Mouse (Mus musculus) MEL (cell line): ENCODE data around the gene Atl2. TPM values are rescaled to one million over a fixed set of nuclear protein-coding genes. Genes with fewer than 3 reads are reported as not detected.

ENCODE experiments used
- DNase-seq: peaks from one replicate; pipeline ENCODE4 v3.0.0; 2011; ENCODE audit warnings: low read depth, low spot score
- H3K27ac ChIP-seq: 2 replicates; pipeline ENCODE4 v1.5.1; 2012; ENCODE audit warnings: low read depth, mild to moderate bottlenecking, control low read depth, low read length, moderate library complexity; ENCODE audit not compliant: control insufficient read depth
- H3K27me3 ChIP-seq, 2 experiments: fragments of 150-350 bp in 1 of 2; sonication (generic) in 1 of 2; 2 replicates each; pipeline ENCODE4 v1.6.1; 2012; ENCODE audit warnings: low read length in 2 of 2, mild to moderate bottlenecking in 2 of 2, improper control_type of control experiment in 1 of 2, moderate library complexity in 1 of 2; ENCODE audit not compliant: insufficient read depth in 2 of 2, control insufficient read depth in 1 of 2
- H3K36me3 ChIP-seq, 2 experiments: 2 replicates each; pipeline ENCODE4 v1.6.1; 2012 to 2014; ENCODE audit warnings: low read length in 2 of 2, improper control_type of control experiment in 1 of 2, inconsistent platforms in 1 of 2, mild to moderate bottlenecking in 1 of 2; ENCODE audit not compliant: insufficient read depth in 2 of 2, control insufficient read depth in 1 of 2
- H3K4me1 ChIP-seq, 2 experiments: fragments of 150-350 bp in 1 of 2; sonication (generic) in 1 of 2; 2 replicates each; pipeline ENCODE4 v1.6.1; 2012; ENCODE audit warnings: low read length in 2 of 2, improper control_type of control experiment in 1 of 2, mild to moderate bottlenecking in 1 of 2; ENCODE audit not compliant: insufficient read depth in 2 of 2, control insufficient read depth in 1 of 2
- H3K4me3 ChIP-seq, 2 experiments: fragments of 150-350 bp in 1 of 2; sonication (generic) in 1 of 2; 2 replicates each; pipeline ENCODE4 v1.5.1; 2012; ENCODE audit warnings: low read depth in 2 of 2, low read length in 2 of 2, mild to moderate bottlenecking in 2 of 2, moderate library complexity in 2 of 2, control low read depth in 1 of 2, improper control_type of control experiment in 1 of 2; ENCODE audit not compliant: control insufficient read depth in 1 of 2, insufficient read depth in 1 of 2
- H3K79me2 ChIP-seq: 2 replicates; pipeline ENCODE4 v1.6.1; 2012; ENCODE audit warnings: mild to moderate bottlenecking, low read length, moderate library complexity; ENCODE audit not compliant: control insufficient read depth, poor library complexity, insufficient read depth
- H3K9ac ChIP-seq: 2 replicates; pipeline ENCODE4 v1.6.1; 2012; ENCODE audit warnings: low read depth, mild to moderate bottlenecking, control low read depth, low read length, moderate library complexity; ENCODE audit not compliant: control insufficient read depth, poor library complexity, severe bottlenecking
- H3K9me3 ChIP-seq: fragments of 150-350 bp; sonication (generic); replicated peaks from 2 replicates; pipeline ENCODE4 v1.6.1; 2012; ENCODE audit warnings: mild to moderate bottlenecking, low read length, improper control_type of control experiment, moderate library complexity; ENCODE audit not compliant: insufficient read depth
- BHLHE40 ChIP-seq: IDR thresholded peaks from 2 replicates; pipeline ENCODE4 v1.6.1; 2012; ENCODE audit warnings: low read depth, mild to moderate bottlenecking, inconsistent platforms, low read length, improper control_type of control experiment, borderline replicate concordance
- CHD1 ChIP-seq: IDR thresholded peaks from 2 replicates; pipeline ENCODE4 v1.6.1; 2012; ENCODE audit warnings: low read depth, mild to moderate bottlenecking, inconsistent platforms, low read length, improper control_type of control experiment
- CHD2 ChIP-seq: IDR thresholded peaks from 2 replicates; pipeline ENCODE4 v1.6.1; 2011; ENCODE audit warnings: low read length, improper control_type of control experiment
- CTCF ChIP-seq, 3 experiments: IDR thresholded peaks in 2 of 3; conservative IDR thresholded peaks in 1 of 3; 2 replicates each; pipeline ENCODE4 v1.5.1; 2011 to 2012; ENCODE audit warnings: low read length in 3 of 3, low read depth in 2 of 3, mild to moderate bottlenecking in 2 of 3, improper control_type of control experiment in 1 of 3, inconsistent platforms in 1 of 3, mixed read lengths in 1 of 3, moderate library complexity in 1 of 3; ENCODE audit not compliant: control insufficient read depth in 1 of 3, insufficient read depth in 1 of 3, poor library complexity in 1 of 3, severe bottlenecking in 1 of 3
- E2F4 ChIP-seq: IDR thresholded peaks from 2 replicates; pipeline ENCODE4 v1.6.1; 2011; ENCODE audit warnings: low read depth, low read length, improper control_type of control experiment, borderline replicate concordance
- EP300 ChIP-seq, 2 experiments: IDR thresholded peaks; 2 replicates each; pipeline ENCODE4 v1.6.1; 2011; ENCODE audit warnings: improper control_type of control experiment in 2 of 2, low read length in 2 of 2, low read depth in 1 of 2, mild to moderate bottlenecking in 1 of 2
- ETS1 ChIP-seq: IDR thresholded peaks from 2 replicates; pipeline ENCODE4 v1.6.1; 2012; ENCODE audit warnings: low read depth, mild to moderate bottlenecking, inconsistent platforms, low read length, improper control_type of control experiment, moderate library complexity
- GATA1 ChIP-seq: IDR thresholded peaks from 2 replicates; pipeline ENCODE4 v1.6.1; 2011; ENCODE audit warnings: low read depth, low read length, improper control_type of control experiment
- HCFC1 ChIP-seq: IDR thresholded peaks from 2 replicates; pipeline ENCODE4 v1.6.1; 2012; ENCODE audit warnings: low read depth, mild to moderate bottlenecking, inconsistent platforms, low read length, improper control_type of control experiment, moderate library complexity
- MAFK ChIP-seq: IDR thresholded peaks from 2 replicates; pipeline ENCODE4 v1.6.1; 2011; ENCODE audit warnings: low read depth, mild to moderate bottlenecking, low read length, improper control_type of control experiment, borderline replicate concordance
- MAX ChIP-seq: IDR thresholded peaks from 2 replicates; pipeline ENCODE4 v1.6.1; 2011; ENCODE audit warnings: low read length, improper control_type of control experiment
- MYB ChIP-seq: IDR thresholded peaks from 2 replicates; pipeline ENCODE4 v1.6.1; 2011; ENCODE audit warnings: mild to moderate bottlenecking, low read depth, low read length, improper control_type of control experiment
- NRF1 ChIP-seq: IDR thresholded peaks from 2 replicates; pipeline ENCODE4 v1.6.1; 2014; ENCODE audit warnings: low read depth, mild to moderate bottlenecking, inconsistent platforms, low read length, improper control_type of control experiment, moderate library complexity; ENCODE audit not compliant: poor library complexity, insufficient read depth, severe bottlenecking
- RAD21 ChIP-seq: IDR thresholded peaks from 2 replicates; pipeline ENCODE4 v1.6.1; 2011; ENCODE audit warnings: mild to moderate bottlenecking, low read depth, low read length, improper control_type of control experiment
- RCOR1 ChIP-seq: IDR thresholded peaks from 2 replicates; pipeline ENCODE4 v1.6.1; 2012; ENCODE audit warnings: low read depth, mild to moderate bottlenecking, inconsistent platforms, low read length, improper control_type of control experiment
- SIN3A ChIP-seq: IDR thresholded peaks from 2 replicates; pipeline ENCODE4 v1.6.1; 2012; ENCODE audit warnings: low read length, improper control_type of control experiment, inconsistent platforms
- TAL1 ChIP-seq: IDR thresholded peaks from 2 replicates; pipeline ENCODE4 v1.6.1; 2012; ENCODE audit warnings: mild to moderate bottlenecking, inconsistent platforms, low read length, moderate library complexity, mixed read lengths
- TBP ChIP-seq: IDR thresholded peaks from 2 replicates; pipeline ENCODE4 v1.8.0; 2011; ENCODE audit warnings: low read depth, low read length, improper control_type of control experiment
- TCF12 ChIP-seq: IDR thresholded peaks from 2 replicates; pipeline ENCODE4 v1.6.1; 2014; ENCODE audit warnings: low read depth, mild to moderate bottlenecking, inconsistent platforms, low read length, improper control_type of control experiment, moderate library complexity
- USF1 ChIP-seq: IDR thresholded peaks from 2 replicates; pipeline ENCODE4 v1.6.1; 2014; ENCODE audit warnings: low read depth, mild to moderate bottlenecking, inconsistent platforms, low read length, improper control_type of control experiment, moderate library complexity
- USF2 ChIP-seq, 2 experiments: IDR thresholded peaks; 2 replicates each; pipeline ENCODE4 v1.6.1; 2011 to 2012; ENCODE audit warnings: improper control_type of control experiment in 2 of 2, low read length in 2 of 2, borderline replicate concordance in 1 of 2, inconsistent platforms in 1 of 2, low read depth in 1 of 2, mild to moderate bottlenecking in 1 of 2; ENCODE audit not compliant: insufficient read depth in 1 of 2
- ZC3H11A ChIP-seq: IDR thresholded peaks from 2 replicates; pipeline ENCODE4 v1.6.1; 2012; ENCODE audit warnings: low read depth, mild to moderate bottlenecking, inconsistent platforms, low read length, improper control_type of control experiment
- ZKSCAN1 ChIP-seq: IDR thresholded peaks from 2 replicates; pipeline ENCODE4 v1.6.1; 2012; ENCODE audit warnings: low read depth, mild to moderate bottlenecking, inconsistent platforms, low read length, improper control_type of control experiment, moderate library complexity
- ZMIZ1 ChIP-seq: IDR thresholded peaks from 2 replicates; pipeline ENCODE4 v1.6.1; 2012; ENCODE audit warnings: low read depth, mild to moderate bottlenecking, inconsistent platforms, low read length, improper control_type of control experiment, moderate library complexity
- ZNF384 ChIP-seq: IDR thresholded peaks from 2 replicates; pipeline ENCODE4 v1.6.1; 2012; ENCODE audit warnings: low read depth, mild to moderate bottlenecking, inconsistent platforms, low read length, improper control_type of control experiment
- polyA plus RNA-seq, 2 experiments: library from polyadenylated mRNA; stranded (reverse) in 1 of 2; unstranded in 1 of 2; fragments of >175 nt in 1 of 2; fragments of >200 nt in 1 of 2; gene quantifications; 2 replicates each; pipeline versions ENCODE4 v1.2.1 to v1.2.4; 2012; ENCODE audit warnings: low replicate concordance in 2 of 2, low read depth in 1 of 2; ENCODE audit not compliant: insufficient read length in 2 of 2, insufficient read depth in 1 of 2, missing spikeins in 1 of 2
- total RNA-seq: library from RNA; depleted of rRNA; stranded (reverse); fragments of 300-350 nt; gene quantifications from 2 replicates; pipeline ENCODE4 v1.2.3, GENCODE M21; 2012

Gene Atl2
- total and polyA plus RNA-seq, 3 experiments, result 29.5 to 118 (median 43.3) TPM

GRCm38 (mm10) chr17:79894054-79894453, 1.9 kb downstream of the Atl2 start:
- no peaks in the 10 kb centered on the region for H3K9me3 ChIP-seq
- DNase-seq, result peak; percentile 49
- H3K27me3 ChIP-seq, result no peaks in the 10 kb centered on the region
- H3K79me2 ChIP-seq, result peaks cover 65% of the 10 kb centered on the region
- peak overlapping the region; percentile 67 for H3K27ac ChIP-seq
- peaks cover 10 to 36% of the 10 kb centered on the region in 2 experiments for H3K4me1 ChIP-seq
- no peak for TF ChIP-seq NRF1
- 0 out of 2 replicates have a peak, but pooled peaks have one; percentile 44 for TF ChIP-seq TBP
- no peak for TF ChIP-seq ZNF384
- no peak for TF ChIP-seq TAL1
- TF ChIP-seq MYB, result no peak
- TF ChIP-seq RAD21, result no peak
- peak; percentile 41; the same call in 1 of the 2 replicates for TF ChIP-seq TCF12
- peak; percentile 65 for TF ChIP-seq ETS1
- TF ChIP-seq BHLHE40, result no peak; the same call in 1 of the 2 replicates
- TF ChIP-seq E2F4, result no peak
- peak; percentile 52; the same call in 1 of the 2 replicates for TF ChIP-seq RCOR1
- no peak for TF ChIP-seq CHD2
- TF ChIP-seq CHD1, result no peak
- TF ChIP-seq USF1, result no peak
- no peak for TF ChIP-seq USF2 (IDR thresholded peaks at IDR 0.05; ENCODE audit: borderline replicate concordance in 1 of 2, insufficient read depth in 1 of 2, low read depth in 1 of 2, low read length in 2 of 2)
- TF ChIP-seq MAX, result no peak
- TF ChIP-seq GATA1, result peak; percentile 72
- TF ChIP-seq MAFK, result no peak
- no peak for TF ChIP-seq HCFC1
- TF ChIP-seq ZC3H11A, result no peak
- TF ChIP-seq EP300 (IDR thresholded peaks at IDR 0.05; ENCODE audit: low read depth in 1 of 2, low read length in 2 of 2), result peak; percentile 52 to 71; a peak in 3 of 4 replicates
- peak; percentile 34; the same call in 1 of the 2 replicates for TF ChIP-seq SIN3A
- no peak for TF ChIP-seq CTCF (IDR thresholded peaks at IDR 0.05 in 2 of 3, conservative IDR thresholded peaks at IDR 0.05 in 1 of 3; ENCODE audit: control insufficient read depth in 1 of 3, insufficient read depth in 1 of 3, low read depth in 2 of 3, low read length in 3 of 3, poor library complexity in 1 of 3, severe bottlenecking in 1 of 3)
- no peak for TF ChIP-seq ZMIZ1
- no peak for TF ChIP-seq ZKSCAN1
- H3K4me3 ChIP-seq, result peak overlapping the region; percentile 51 to 92
- peak overlapping the region; percentile 92 for H3K9ac ChIP-seq
- H3K36me3 ChIP-seq, result peaks cover 0 to 49% of the 10 kb centered on the region in 2 experiments; a peak in 3 of 4 replicates
